Mouse (Mus musculus) cortical plate, adult 2 months (tissue): ENCODE results near the gene Gm10663.

Source experiments
- CTCF ChIP-seq: fragments of 200-500 bp; IDR thresholded peaks from 2 replicates; pipeline ENCODE4 v1.5.1; 2011; ENCODE audit warnings: mild to moderate bottlenecking, control low read depth, low read length; ENCODE audit not compliant: insufficient read depth; ENCODE audit errors: extremely low read depth
- POLR2A ChIP-seq: fragments of 200-500 bp; IDR thresholded peaks from 2 replicates; pipeline ENCODE4 v1.6.1; 2011; ENCODE audit warnings: mild to moderate bottlenecking, low read length, control low read depth; ENCODE audit not compliant: insufficient read depth; ENCODE audit errors: extremely low read depth

GRCm38 (mm10) chr8:65034136-65034535 is 40.7 kb upstream of the Gm10663 start:
- TF ChIP-seq POLR2A = no peak
- TF ChIP-seq CTCF = no peak
